ENCODE assay signal across 24 mouse cellular contexts in genomic region chr19:56829267-56829666, GRCm38 (mm10). TPM values are rescaled to one million over a fixed set of nuclear protein-coding genes. Genes with fewer than 3 reads are reported as not detected.
A peak's percentile ranks its signal among the peaks of the same experiment; 100 is the strongest.
DNase-seq lines count a peak whose midpoint lies in the region; ATAC-seq lines count a peak whose summit lies in the region.
"Had no signal": no experiment of that assay in that cellular context is flagged by ENCODE, and none has a peak within 500 bp of the region (broad histone marks: within the 10 kb centered on the region; RNA-seq: fewer than 3 reads in every experiment).

No protein-coding gene starts in this region.

- no peak overlapping the region for H3K4me3 ChIP-seq in stomach, embryonic 16.5 days (replicated peaks; ENCODE audit: low read length)
- H3K4me3 ChIP-seq: forebrain, embryonic 10.5 days; forebrain, embryonic 13.5 days; heart, adult 2 months; heart, embryonic 10.5 days; heart, embryonic 13.5 days; hindbrain, embryonic 12.5 days; hindbrain, embryonic 15.5 days had no signal

- 0 out of 2 replicates have a peak, but pooled peaks cover 3% of the 10 kb centered on the region for H3K9me3 ChIP-seq in stomach, embryonic 16.5 days (replicated peaks; ENCODE audit: control insufficient read depth, low read length)
- H3K9me3 ChIP-seq: forebrain, embryonic 13.5 days; heart, embryonic 10.5 days; heart, embryonic 13.5 days; hindbrain, embryonic 12.5 days; hindbrain, embryonic 15.5 days had no signal

- WGBS in stomach, embryonic 16.5 days = 56% methylated on average over 9 of the region's 9 CpGs

- peak; percentile 58; the same call in 1 of the 2 replicates for ATAC-seq in stomach, embryonic 16.5 days (ENCODE audit: insufficient read depth, low FRiP score)
- ATAC-seq: activated CD4-positive, CD25-positive, alpha-beta regulatory T cell, adult 4 months; forebrain, embryonic 13.5 days; forebrain, embryonic 16.5 days had no signal

- peaks cover 7% of the 10 kb centered on the region for H3K4me1 ChIP-seq in stomach, embryonic 16.5 days (ENCODE audit: control insufficient read depth, insufficient read depth, low read length)
- H3K4me1 ChIP-seq: forebrain, embryonic 10.5 days; forebrain, embryonic 13.5 days; hindbrain, embryonic 15.5 days had no signal

- no peak overlapping the region for H3K27ac ChIP-seq in stomach, embryonic 16.5 days (ENCODE audit: low read length)
- H3K27ac ChIP-seq: forebrain, embryonic 10.5 days; forebrain, embryonic 13.5 days; heart, adult 2 months; heart, embryonic 10.5 days; heart, embryonic 13.5 days; hindbrain, embryonic 12.5 days; hindbrain, embryonic 15.5 days had no signal

- no peak overlapping the region for H3K4me2 ChIP-seq in stomach, embryonic 16.5 days (ENCODE audit: low read depth, low read length)
- H3K4me2 ChIP-seq: forebrain, embryonic 13.5 days; heart, embryonic 13.5 days; hindbrain, embryonic 12.5 days; hindbrain, embryonic 15.5 days had no signal

- intact Hi-C loops in heart, postnatal 14 days (cut with DNase I) = loop anchor here (5.0 kb wide), 1 partner anchor 78 kb away; no protein-coding TSS in a partner anchor

- H3K27me3 ChIP-seq in stomach, embryonic 16.5 days (ENCODE audit: control insufficient read depth, insufficient read depth, low read length) = no peaks in the 10 kb centered on the region
- H3K27me3 ChIP-seq: forebrain, embryonic 13.5 days; hindbrain, embryonic 12.5 days; hindbrain, embryonic 15.5 days had no signal

- H3K9ac ChIP-seq in stomach, embryonic 16.5 days (ENCODE audit: low read length) = no peak overlapping the region
- H3K9ac ChIP-seq: forebrain, embryonic 13.5 days; heart, embryonic 13.5 days; hindbrain, embryonic 12.5 days; hindbrain, embryonic 15.5 days had no signal

- peak; percentile 55 for DNase-seq in heart, adult 11 months
- no peak for DNase-seq in heart, postnatal 14 days
- peak; percentile 24 for DNase-seq in lung, postnatal 25 days (ENCODE audit: low spot score)
- DNase-seq in lung, postnatal 14 days = no peak
- DNase-seq in c-Kit-positive CD71-positive TER-119-positive erythroid progenitor cells, embryonic 14.5 days (ENCODE audit: low spot score) = no peak
- DNase-seq: adrenal gland, adult 8-10 months; adrenal gland, postnatal 25 days; cerebellum, adult 18-20 months; cerebellum, adult 9-10 months; cerebellum, postnatal 14 days; gastrocnemius, postnatal 14 days; heart, adult 2 months had no signal

- no peaks in the 10 kb centered on the region for H3K36me3 ChIP-seq in stomach, embryonic 16.5 days (ENCODE audit: control insufficient read depth, insufficient read depth, low read length)
- H3K36me3 ChIP-seq: forebrain, embryonic 10.5 days; heart, embryonic 10.5 days; heart, embryonic 13.5 days; hindbrain, embryonic 12.5 days; hindbrain, embryonic 15.5 days had no signal

RNA-seq across cellular contexts. Expression of gene Tdrd1, which starts 3.3 kb away (rescaled TPM):
- total RNA-seq in heart, postnatal 14 days (2021) = under 1 TPM in 1 of 2 experiments, not detected in 1; 0.05 TPM
- polyA plus RNA-seq in stomach, embryonic 16.5 days (2015; fragmentation: Nextera tagmentation; extraction: Ambion mirVana) = 3.0 and 3.1 TPM in 2 replicates
- total RNA-seq: adrenal gland, postnatal 25 days; gastrocnemius, adult 18-20 months; gastrocnemius, postnatal 14 days; heart, adult 2 months; hematopoietic stem cell, adult 5-6 weeks had no signal
- polyA plus RNA-seq: activated CD4-positive, CD25-positive, alpha-beta regulatory T cell, adult 4 months had no signal

RNA-seq across cellular contexts. Expression of gene Ccdc186, which starts 7.3 kb away (rescaled TPM):
- 10 to 100 TPM; 26.1 to 26.5 TPM for total RNA-seq in heart, postnatal 14 days (2021)
- 19.3 and 20.3 TPM in 2 replicates for polyA plus RNA-seq in stomach, embryonic 16.5 days (2015; fragmentation: Nextera tagmentation; extraction: Ambion mirVana)

RNA-seq across cellular contexts. Expression of gene Vwa2, which starts 44.8 kb away (rescaled TPM):
- total RNA-seq in heart, postnatal 14 days (2021) = not detected
- polyA plus RNA-seq in stomach, embryonic 16.5 days (2015; fragmentation: Nextera tagmentation; extraction: Ambion mirVana) = 2.5 and 2.9 TPM in 2 replicates
- total RNA-seq: adrenal gland, adult 8-10 months; adrenal gland, postnatal 25 days; gastrocnemius, adult 18-20 months; gastrocnemius, postnatal 14 days; heart, adult 2 months; heart, postnatal 25 days; hematopoietic stem cell, adult 5-6 weeks had no signal
- polyA plus RNA-seq: activated CD4-positive, CD25-positive, alpha-beta regulatory T cell, adult 4 months; heart, adult 2 months had no signal

Comparison
In these comparisons a context has a peak if more than half of its experiments do, and no peak if none do; other contexts are left out.
1. DNase-seq: peak in heart, adult 11 months (single experiment) and lung, postnatal 25 days (single experiment); none in heart, postnatal 14 days (0 of 2), lung, postnatal 14 days (single experiment) and c-Kit-positive CD71-positive TER-119-positive erythroid progenitor cells, embryonic 14.5 days (single experiment).